Mouse (Mus musculus) forebrain, embryonic 11.5 days (tissue): Measurements from ENCODE around the gene Suox. TPM values are rescaled to one million over a fixed set of nuclear protein-coding genes. Genes with fewer than 3 reads are reported as not detected.
A peak's percentile ranks its signal among the peaks of the same experiment; 100 is the strongest.
"Not testable (repeated sequence)": the region's sequence is repeated elsewhere in the genome, so short reads cannot be mapped to it uniquely, and the experiment has no call there.

Experiments used
- ATAC-seq: fragments of 200-750 bp; cut with Nextera tagmentation; replicated peaks from 2 replicates; pipeline ENCODE4 v1.8.0; 2017; ENCODE audit warnings: moderate TSS enrichment; ENCODE audit not compliant: low FRiP score
- DNase-seq: peaks from one replicate; pipeline ENCODE4 v3.0.0-alpha.2; 2017; ENCODE audit warnings: low spot score
- H3K27ac ChIP-seq: fragments of 300-500 bp; sonication (generic); 2 replicates; pipeline ENCODE4 v1.5.1; 2014; ENCODE audit warnings: low read depth, low read length
- H3K27me3 ChIP-seq: fragments of 300-500 bp; sonication (generic); 2 replicates; pipeline ENCODE4 v1.6.1; 2014; ENCODE audit warnings: mild to moderate bottlenecking, low read length, mixed read lengths; ENCODE audit not compliant: control insufficient read depth, insufficient read depth
- H3K36me3 ChIP-seq: fragments of 300-500 bp; sonication (generic); 2 replicates; pipeline ENCODE4 v1.6.1; 2014; ENCODE audit warnings: mild to moderate bottlenecking, low read length, moderate library complexity, mixed read lengths; ENCODE audit not compliant: control insufficient read depth, insufficient read depth
- H3K4me1 ChIP-seq: fragments of 300-500 bp; sonication (generic); replicated peaks from 2 replicates; pipeline ENCODE4 v1.6.1; 2014; ENCODE audit warnings: low read length, mixed read lengths; ENCODE audit not compliant: control insufficient read depth, insufficient read depth
- H3K4me2 ChIP-seq: fragments of 300-500 bp; sonication (generic); 2 replicates; pipeline ENCODE4 v1.6.1; 2014; ENCODE audit warnings: low read depth, mild to moderate bottlenecking, low read length, moderate library complexity, mixed read lengths; ENCODE audit not compliant: severe bottlenecking
- H3K4me3 ChIP-seq: fragments of 300-500 bp; sonication (generic); 2 replicates; pipeline ENCODE4 v1.5.1; 2014; ENCODE audit warnings: low read depth, low read length
- H3K9ac ChIP-seq: fragments of 300-500 bp; sonication (generic); 2 replicates; pipeline ENCODE4 v1.6.1; 2014; ENCODE audit warnings: low read length
- H3K9me3 ChIP-seq: fragments of 300-500 bp; sonication (generic); 2 replicates; pipeline ENCODE4 v1.6.1; 2016; ENCODE audit warnings: low read length, mixed read lengths; ENCODE audit not compliant: control insufficient read depth
- WGBS: fragments of 180-500 bp; shearing (Covaris S2); extraction: QIAGEN DNeasy Blood & Tissue Kit; methylation state at CpG from one replicate; pipeline ENCODE4 v1.1.7; 2014; 5-methylcytosine and 5-hydroxymethylcytosine counted together
- polyA plus RNA-seq: library from polyadenylated mRNA; unstranded; fragments of >200 nt; fragmentation: Nextera tagmentation; extraction: Ambion mirVana; gene quantifications from 2 replicates; pipeline ENCODE4 v1.2.1, GENCODE M21; 2014

Gene Suox
- polyA plus RNA-seq, 1 experiment from 2014 or later: 11.7 TPM

DNA sequence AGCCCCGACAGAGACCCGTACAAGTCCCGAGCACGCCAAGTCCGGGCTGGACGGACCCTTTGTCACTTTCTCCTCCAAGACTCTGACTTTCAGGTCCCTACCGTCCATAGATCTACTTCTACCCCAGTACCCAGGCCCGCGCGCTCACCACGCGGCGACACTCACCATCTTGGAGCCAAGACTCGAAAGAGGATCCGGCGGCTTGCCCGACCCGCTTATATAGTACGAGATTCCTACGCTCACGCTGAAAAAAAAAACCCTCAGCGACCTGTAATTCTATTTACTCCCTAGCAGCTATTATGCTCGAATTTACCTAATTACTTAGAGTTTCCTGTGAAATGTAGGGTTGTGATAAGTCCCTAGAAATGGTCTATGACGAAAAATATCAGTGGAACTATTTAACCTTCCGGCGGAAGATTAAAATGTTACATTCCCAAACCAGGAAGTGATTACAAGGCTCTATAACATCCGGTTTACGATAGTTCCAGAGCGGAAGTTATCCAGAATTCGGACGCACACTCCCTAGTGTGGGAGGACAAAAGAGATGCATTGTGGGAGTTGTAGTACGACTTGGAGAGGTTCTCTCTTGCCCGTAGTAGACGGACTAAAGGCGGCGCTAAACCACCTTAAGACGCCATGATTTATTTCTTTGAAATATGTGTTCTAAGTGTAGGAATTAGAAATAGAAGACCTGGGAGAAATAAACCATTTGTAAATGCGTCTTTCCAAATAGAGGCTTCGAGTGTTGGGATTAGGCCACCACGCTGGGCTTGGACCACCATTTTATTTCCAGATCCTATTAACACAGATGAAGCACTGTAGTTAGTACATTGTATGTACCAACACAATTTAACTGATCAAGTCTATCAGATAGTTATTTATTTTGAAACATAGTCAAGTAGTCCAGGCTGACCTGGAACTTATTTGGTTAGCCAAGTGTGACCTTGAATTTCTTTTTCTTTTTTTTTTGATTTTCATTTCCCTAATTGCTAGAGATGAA, 47.3 kb downstream of the Suox start, which contains the start of gene Rps26:
Gene Rps26 (minus strand): TSS at position 437 of the 1,000 bp plus-strand sequence.
- Histone ChIP-seq H3K4me2 (peak within 1 kb of the TSS; percentile 88), H3K27ac (peak within 1 kb of the TSS; percentile 39), H3K36me3 (peaks cover 17% of the 10 kb centered on the region), H3K4me3 (peak within 1 kb of the TSS; percentile 68), H3K4me1 (peaks cover 3% of the 10 kb centered on the region; the same call in 1 of the 2 replicates), H3K27me3 (no peaks in the 10 kb centered on the region), H3K9me3 (no peaks in the 10 kb centered on the region), H3K9ac (peak within 1 kb of the TSS; percentile 97)
- ATAC-seq (peak; percentile 95), DNase-seq (peak; percentile 88)
- under 1% methylated on average over 40 of the region's 40 CpGs for WGBS

DNA sequence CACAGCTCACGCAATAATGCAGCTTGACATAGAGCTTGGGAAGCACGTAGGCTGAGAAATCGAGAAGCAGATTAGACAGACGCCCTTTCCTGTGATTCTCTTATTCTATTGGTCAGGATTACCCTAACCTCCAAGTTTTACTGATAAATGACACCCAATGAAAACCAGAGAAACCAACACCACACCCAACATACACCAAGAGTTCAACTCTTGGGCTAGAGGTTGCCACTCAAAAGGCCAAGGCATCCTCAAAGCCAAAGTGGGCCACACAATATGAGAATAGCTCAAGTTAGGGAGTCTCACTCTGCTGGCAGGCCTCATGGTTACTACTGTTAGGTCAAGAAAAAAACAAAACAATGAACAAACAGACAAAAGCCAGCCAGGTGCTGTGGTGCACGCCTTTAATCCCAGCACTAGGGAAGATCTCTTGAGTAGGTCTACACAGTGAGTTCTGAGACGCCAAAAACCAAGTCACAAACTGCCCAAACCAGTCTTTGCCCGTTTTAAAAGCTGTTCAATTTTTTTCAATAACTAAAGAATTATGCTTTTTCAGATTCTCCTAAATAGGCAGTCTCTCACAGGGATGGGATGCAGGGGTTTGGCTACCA, 48.5 kb downstream of the Suox start:
- 43% methylated on average over 7 of the region's 7 CpGs for WGBS

DNA sequence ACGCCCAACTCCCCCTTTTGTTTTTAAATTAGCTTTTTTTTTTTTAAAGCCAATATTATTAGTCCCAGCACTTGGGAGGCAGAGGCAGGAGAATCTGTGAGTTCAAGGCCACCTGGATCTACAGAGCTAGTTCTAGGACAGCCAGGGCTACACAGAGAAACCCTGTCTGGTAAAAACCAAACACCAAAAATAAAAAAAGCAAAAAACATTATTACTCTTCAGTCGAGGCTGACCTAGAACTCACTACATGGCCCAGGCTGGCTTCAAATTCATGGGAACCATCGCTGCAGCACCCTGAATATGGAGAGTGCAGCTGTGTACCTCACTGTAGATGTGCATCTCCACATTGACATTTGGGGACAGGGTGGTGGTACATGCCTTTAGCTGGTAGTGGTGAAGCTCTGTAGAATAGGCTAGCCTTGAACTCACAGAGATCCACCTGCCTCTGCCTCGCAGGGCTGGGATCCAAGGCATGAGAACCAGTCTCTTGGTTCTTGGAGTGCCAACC, 50.7 kb downstream of the Suox start:
- WGBS: 81% methylated on average over 4 of the region's 4 CpGs

More for the DNA sequence above, 48.5 kb downstream of the Suox start:
- H3K9me3 ChIP-seq: no peaks in the 10 kb centered on the region
- peak overlapping the region; percentile 39; the same call in 1 of the 2 replicates for H3K27ac ChIP-seq
- H3K4me1 ChIP-seq: peaks cover 3% of the 10 kb centered on the region; the same call in 1 of the 2 replicates
- peak overlapping the region; percentile 68 for H3K4me3 ChIP-seq
- DNase-seq (no peak), ATAC-seq (no peak)
- H3K4me2 ChIP-seq: peak overlapping the region; percentile 88
- H3K27me3 ChIP-seq: no peaks in the 10 kb centered on the region
- peaks cover 17% of the 10 kb centered on the region for H3K36me3 ChIP-seq
- peak overlapping the region; percentile 97 for H3K9ac ChIP-seq

DNA sequence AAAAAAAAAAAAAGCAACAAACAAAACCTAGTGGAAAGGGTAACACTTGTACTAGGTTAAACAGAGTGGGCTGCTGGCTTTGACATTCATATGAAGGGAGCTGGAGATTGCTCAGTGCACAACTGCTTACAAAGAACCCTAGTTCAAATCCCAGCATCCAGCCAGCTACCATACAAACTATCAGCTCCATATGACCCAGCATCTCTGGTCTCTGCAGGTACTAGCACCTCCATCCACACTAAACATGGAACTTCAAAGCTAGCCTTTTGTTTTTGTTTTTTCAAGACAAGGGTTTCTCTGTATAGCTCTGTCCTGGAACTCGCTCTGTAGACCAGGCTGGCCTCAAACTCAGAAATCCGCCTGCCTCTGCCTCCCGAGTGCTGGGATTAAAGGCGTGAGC, 51.2 kb downstream of the Suox start:
- peaks cover 3% of the 10 kb centered on the region; the same call in 1 of the 2 replicates for H3K4me1 ChIP-seq
- 81% methylated on average over 4 of the region's 4 CpGs for WGBS
- ATAC-seq (no peak), DNase-seq (no peak)
- no peak overlapping the region for H3K4me2 ChIP-seq
- H3K27me3 ChIP-seq: no peaks in the 10 kb centered on the region
- no peak overlapping the region for H3K9ac ChIP-seq
- H3K27ac ChIP-seq: no peak overlapping the region
- H3K36me3 ChIP-seq: peaks cover 17% of the 10 kb centered on the region
- H3K9me3 ChIP-seq: no peaks in the 10 kb centered on the region
- no peak overlapping the region for H3K4me3 ChIP-seq

More for the DNA sequence above, 50.7 kb downstream of the Suox start:
- not testable (repeated sequence) for H3K9me3 ChIP-seq, H3K4me1 ChIP-seq, H3K27me3 ChIP-seq, H3K4me2 ChIP-seq, H3K4me3 ChIP-seq, ATAC-seq, H3K27ac ChIP-seq, H3K9ac ChIP-seq, DNase-seq
- H3K36me3 ChIP-seq: peaks cover 17% of the 10 kb centered on the region

DNA sequence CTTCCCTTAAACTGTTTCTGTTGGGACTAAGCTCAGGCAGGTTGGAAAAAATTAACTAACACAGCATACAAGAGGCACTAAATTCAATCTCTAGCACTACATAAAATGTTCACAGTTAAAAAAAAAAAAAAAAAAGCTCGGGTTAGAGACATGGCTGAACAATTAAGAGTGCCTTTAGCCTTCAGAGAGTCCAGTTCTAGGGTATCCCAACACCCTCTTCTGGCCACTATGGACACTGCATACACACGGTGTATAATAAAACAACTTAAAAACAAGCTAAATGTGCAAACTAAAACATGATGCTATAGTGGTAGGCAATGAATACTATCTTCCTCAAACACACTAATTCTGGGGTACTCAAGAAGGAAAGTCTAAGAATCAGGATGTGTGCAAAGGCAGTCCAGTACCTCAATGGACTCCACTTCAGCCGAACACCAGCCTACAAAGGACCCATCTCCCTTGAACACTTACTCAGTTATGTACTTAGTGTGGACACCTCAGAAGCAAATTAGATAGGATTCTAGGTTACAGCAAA, 51.8 kb downstream of the Suox start:
- no peak for ATAC-seq
- Histone ChIP-seq H3K4me2 (no peak overlapping the region), H3K27me3 (no peaks in the 10 kb centered on the region), H3K27ac (no peak overlapping the region), H3K9ac (no peak overlapping the region), H3K4me1 (peaks cover 3% of the 10 kb centered on the region; the same call in 1 of the 2 replicates), H3K4me3 (no peak overlapping the region), H3K36me3 (peaks cover 17% of the 10 kb centered on the region), H3K9me3 (no peaks in the 10 kb centered on the region)
- DNase-seq: no peak
- 76% methylated on average over 3 of the region's 3 CpGs for WGBS

DNA sequence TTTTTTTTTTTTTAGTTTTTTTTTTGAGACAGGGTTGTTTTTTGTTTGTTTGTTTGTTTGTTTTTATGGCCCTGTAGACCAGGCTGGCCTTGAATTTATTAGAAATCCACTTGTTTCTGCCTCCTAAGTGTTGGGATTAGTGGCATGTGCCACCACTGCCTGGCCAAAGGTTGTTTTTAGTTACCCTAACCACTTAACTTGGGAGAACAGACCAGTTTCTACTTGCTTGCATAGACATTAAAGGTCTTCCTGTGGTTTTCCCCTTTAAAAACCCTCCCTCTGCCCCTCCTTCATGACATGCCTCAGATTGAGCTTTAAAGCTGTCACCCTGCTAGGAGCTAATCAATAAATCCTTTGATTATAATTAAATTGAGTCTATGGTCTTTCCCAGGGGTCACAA, 53.6 kb downstream of the Suox start:
- Histone ChIP-seq H3K27me3 (no peaks in the 10 kb centered on the region), H3K4me3 (no peak overlapping the region), H3K27ac (no peak overlapping the region), H3K36me3 (peaks cover 17% of the 10 kb centered on the region), H3K4me1 (no peaks in the 10 kb centered on the region; the same call in 1 of the 2 replicates), H3K9ac (no peak overlapping the region), H3K4me2 (no peak overlapping the region), H3K9me3 (no peaks in the 10 kb centered on the region)
- ATAC-seq: no peak
- DNase-seq: no peak

Other genes with a start within 250 kb of the Suox start
- gene Smarcc2, start 214.8 kb downstream of the Suox start, polyA plus RNA-seq: 139 and 144 TPM in 2 replicates
- gene Myl6, start 179.9 kb downstream of the Suox start, polyA plus RNA-seq: 620 and 659 TPM in 2 replicates
- 3.0 and 3.4 TPM in 2 replicates for gene Myl6b, start 175.4 kb downstream of the Suox start, polyA plus RNA-seq
- gene Esyt1, start 148.2 kb downstream of the Suox start, polyA plus RNA-seq: 15.2 and 18.1 TPM in 2 replicates
- gene Zc3h10, start 126.3 kb downstream of the Suox start, polyA plus RNA-seq: 16.3 and 17.5 TPM in 2 replicates
- gene Rpl41, start 124.8 kb downstream of the Suox start, polyA plus RNA-seq: 3,049 and 3,079 TPM in 2 replicates
- 249 and 269 TPM in 2 replicates for gene Pa2g4, start 108.1 kb downstream of the Suox start, polyA plus RNA-seq
- gene Erbb3, start 84.4 kb downstream of the Suox start, polyA plus RNA-seq: 1.2 TPM in 2 replicates
- 576 and 629 TPM in 2 replicates for gene Rps26, start 47.3 kb downstream of the Suox start, polyA plus RNA-seq
- gene Ikzf4, start 28.1 kb downstream of the Suox start, polyA plus RNA-seq: 4.1 and 5.8 TPM in 2 replicates
- gene Rab5b, start 22.2 kb upstream of the Suox start, polyA plus RNA-seq: 78.8 and 79.1 TPM in 2 replicates
- 1.8 and 4.5 TPM in 2 replicates for gene Pmel, start 30.1 kb upstream of the Suox start, polyA plus RNA-seq
- gene Cdk2, start 31.0 kb upstream of the Suox start, polyA plus RNA-seq: 119 and 120 TPM in 2 replicates
- gene Dgka, start 70.8 kb upstream of the Suox start, polyA plus RNA-seq: 3.9 and 4.0 TPM in 2 replicates
- gene Pym1, start 73.8 kb upstream of the Suox start, polyA plus RNA-seq: 47.6 and 51.4 TPM in 2 replicates
- gene Mmp19, start 116.8 kb upstream of the Suox start, polyA plus RNA-seq: 0.51 and 0.60 TPM in 2 replicates
- 38.6 and 38.8 TPM in 2 replicates for gene Dnajc14, start 130.0 kb upstream of the Suox start, polyA plus RNA-seq
- gene Tmem198b, start 130.3 kb upstream of the Suox start, polyA plus RNA-seq: 22.7 and 24.2 TPM in 2 replicates
- 263 and 284 TPM in 2 replicates for gene Sarnp, start 143.3 kb upstream of the Suox start, polyA plus RNA-seq
- 70.1 and 73.0 TPM in 2 replicates for gene Ormdl2, start 147.6 kb upstream of the Suox start, polyA plus RNA-seq
- gene Gdf11, start 217.6 kb upstream of the Suox start, polyA plus RNA-seq: 10.5 and 11.7 TPM in 2 replicates
- 144 and 151 TPM in 2 replicates for gene Cd63, start 226.9 kb upstream of the Suox start, polyA plus RNA-seq
- 12.3 and 12.6 TPM in 2 replicates for gene Rdh5, start 248.8 kb upstream of the Suox start, polyA plus RNA-seq
- gene Bloc1s1, start 250.0 kb upstream of the Suox start, polyA plus RNA-seq: 191 and 202 TPM in 2 replicates